Mouse (Mus musculus) erythroblast, embryonic 14.5 days (primary cell): ENCODE data around the gene Epha5.

Source experiments
- GATA1 ChIP-seq: IDR thresholded peaks from 2 replicates; pipeline ENCODE4 v1.6.1; 2012; ENCODE audit warnings: low read length, inconsistent platforms, mixed read lengths
- TAL1 ChIP-seq: IDR thresholded peaks from 3 replicates; pipeline ENCODE4 v1.6.1; 2012; ENCODE audit warnings: low read length, inconsistent platforms, mixed read lengths

- TF ChIP-seq GATA1 (no peak), TAL1 (no peak)
These were observed 140.2 kb downstream of the Epha5 start for GRCm38 (mm10) chr5:84276996-84277395.
